Mouse (Mus musculus) ES-CJ7 (cell line): ENCODE results near the gene Dgkg.

ENCODE experiments used
- DNase-seq: peaks from one replicate; pipeline ENCODE4 v3.0.0; 2011; ENCODE audit warnings: low read depth, low spot score

Gene Dgkg

DNA sequence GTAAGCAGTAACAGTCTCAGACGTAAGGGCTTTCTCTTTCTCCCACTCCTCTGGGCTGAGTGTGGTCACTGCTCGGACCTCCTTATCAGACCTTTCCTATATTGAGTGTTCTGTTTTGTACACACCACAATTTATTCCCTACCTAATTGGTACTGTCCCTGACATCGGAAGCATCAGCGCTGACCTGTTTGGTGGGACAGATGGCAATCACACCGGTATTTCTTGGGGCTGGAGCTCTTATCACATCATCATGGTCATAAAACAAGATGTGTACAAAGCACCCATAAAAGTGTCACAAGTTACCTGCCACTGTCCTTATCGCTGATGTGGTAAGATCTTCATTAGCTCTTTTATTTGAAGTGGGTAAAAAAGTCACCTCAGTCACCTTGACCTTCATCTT lies 155.2 kb downstream of the Dgkg start:
- DNase-seq: no peak

DNA sequence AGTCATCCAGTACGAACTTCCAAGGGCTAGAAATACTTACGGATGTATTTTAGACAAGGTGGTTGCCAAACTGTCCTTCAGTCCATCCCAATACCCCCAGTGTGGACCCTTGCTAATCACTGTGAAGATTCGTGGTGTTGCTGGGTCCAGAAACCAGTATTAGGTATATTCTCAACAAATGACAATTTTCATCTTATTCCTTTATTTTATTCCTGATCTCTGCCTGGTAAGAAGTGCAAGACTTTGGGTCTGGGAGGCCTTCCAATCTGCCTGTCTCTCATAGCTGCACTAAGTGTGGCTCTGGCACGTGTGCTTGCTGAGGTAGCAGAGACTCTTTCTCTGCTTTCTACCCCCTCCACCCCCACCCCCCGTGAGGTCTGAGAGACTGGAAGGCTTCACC lies 156.5 kb downstream of the Dgkg start:
- no peak for DNase-seq

DNA sequence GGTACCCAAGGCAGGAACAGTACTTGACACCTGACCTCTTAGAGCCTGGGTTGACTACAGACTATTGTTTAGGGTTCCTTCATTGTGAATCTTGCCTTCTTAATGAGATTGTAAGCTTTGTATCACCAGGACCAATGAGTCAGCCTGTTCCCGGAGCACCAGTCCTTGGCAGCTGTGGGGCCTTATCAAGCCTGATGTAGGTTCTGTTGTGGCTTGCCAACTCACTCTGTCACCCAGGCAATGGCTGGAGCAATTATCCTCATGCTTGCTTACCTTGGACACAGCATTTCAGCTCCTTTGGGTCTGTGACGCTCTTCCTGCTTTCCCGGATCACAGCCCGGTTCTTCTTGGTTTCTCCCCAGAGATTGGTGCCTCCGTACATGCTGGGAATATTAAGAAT lies 157.1 kb downstream of the Dgkg start:
- DNase-seq: no peak

DNA sequence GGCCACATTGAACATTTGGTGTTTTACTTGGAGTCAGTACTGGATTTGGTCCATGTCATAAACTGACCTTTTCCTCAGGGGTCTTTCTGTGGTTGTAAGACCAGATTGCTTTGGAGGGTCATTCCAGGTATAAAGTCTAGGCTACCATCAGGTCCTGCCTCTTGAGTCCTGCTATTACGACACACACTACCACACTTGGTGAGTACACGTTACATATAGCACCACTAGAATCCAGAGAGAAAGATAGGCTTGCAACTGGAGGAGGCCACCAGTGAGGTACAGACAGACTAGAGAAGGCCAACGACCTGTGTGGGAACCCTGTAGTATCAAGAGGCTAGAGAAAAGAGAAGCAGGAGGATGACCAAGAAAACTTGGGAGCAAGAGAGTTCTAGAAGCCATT lies 157.6 kb downstream of the Dgkg start:
- no peak for DNase-seq

DNA sequence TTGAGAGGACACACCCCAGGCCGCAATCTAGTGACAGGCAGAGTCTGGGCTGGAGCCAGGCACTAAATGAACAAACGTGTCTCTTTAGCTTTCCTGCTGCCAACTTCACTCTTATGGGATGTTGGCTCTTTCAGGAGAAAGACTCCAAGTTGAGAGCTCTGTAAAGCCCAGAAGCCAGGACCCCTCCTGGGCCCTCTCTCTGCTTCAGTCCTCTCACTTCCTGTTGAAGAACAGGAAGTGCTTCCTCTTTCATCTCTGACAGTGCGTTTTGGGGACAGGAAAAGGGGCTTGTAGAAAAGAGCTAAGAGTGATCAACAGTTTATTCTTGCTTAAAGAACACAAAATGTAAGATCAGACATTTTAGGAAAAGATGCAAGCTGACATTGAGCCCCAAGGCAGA lies 159.0 kb downstream of the Dgkg start:
- DNase-seq: no peak

DNA sequence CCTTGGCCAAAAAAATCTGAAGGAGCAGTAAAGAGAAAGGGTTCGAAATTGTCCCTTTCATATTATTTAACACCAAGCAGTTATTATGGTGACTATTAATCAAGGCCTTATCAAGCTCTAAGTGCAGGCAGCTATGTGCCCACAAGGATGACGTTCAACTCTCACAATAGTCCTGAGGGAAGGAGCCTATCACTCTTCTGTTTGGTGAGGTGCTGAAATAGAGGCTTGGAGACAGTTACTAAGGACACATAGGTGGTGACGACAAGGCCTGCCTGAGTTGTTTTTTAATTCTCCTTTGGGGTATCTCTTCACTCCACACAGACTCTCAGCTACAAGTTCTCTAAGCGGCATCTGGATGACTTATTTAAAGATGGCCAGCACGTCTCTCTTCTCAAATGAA lies 161.8 kb downstream of the Dgkg start:
- no peak for DNase-seq

DNA sequence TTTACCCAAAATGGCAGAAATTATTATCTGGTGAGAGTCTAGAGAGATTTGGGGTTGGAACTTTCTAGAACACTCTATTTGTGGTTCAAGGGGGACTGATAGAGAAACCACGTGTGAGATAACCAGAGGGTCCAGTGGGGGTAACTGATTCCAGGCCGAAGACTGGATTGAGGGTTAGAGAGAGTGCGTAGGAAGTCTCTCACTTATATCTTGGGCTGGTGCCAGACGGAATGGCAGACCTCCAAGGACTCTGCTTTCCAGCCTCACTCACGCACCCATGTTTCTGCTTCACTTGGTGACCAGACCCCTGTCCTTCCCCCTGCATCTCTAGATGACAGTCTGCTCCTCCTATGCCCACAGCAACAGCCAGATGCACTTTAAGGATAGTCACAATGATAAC lies 162.2 kb downstream of the Dgkg start:
- DNase-seq: no peak

DNA sequence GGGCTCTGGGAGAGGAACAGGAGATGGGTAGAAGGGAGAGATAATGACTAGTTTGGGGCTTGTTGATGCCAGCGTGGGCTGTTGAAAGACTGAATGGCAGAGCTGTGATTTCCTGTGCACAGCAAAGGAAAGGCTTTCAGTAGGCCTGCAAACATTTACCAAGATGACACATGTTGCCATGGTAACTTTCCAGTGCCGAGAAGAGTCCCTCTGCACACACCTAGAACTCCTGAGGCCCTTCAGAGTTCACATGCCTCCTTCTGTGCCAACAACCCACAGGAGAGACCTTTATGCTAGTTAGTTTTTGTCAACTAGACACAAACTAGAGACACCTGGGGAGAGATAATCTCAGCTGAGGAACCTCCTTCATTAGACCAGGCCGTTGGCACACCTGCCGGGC lies 163.6 kb downstream of the Dgkg start:
- DNase-seq: no peak

DNA sequence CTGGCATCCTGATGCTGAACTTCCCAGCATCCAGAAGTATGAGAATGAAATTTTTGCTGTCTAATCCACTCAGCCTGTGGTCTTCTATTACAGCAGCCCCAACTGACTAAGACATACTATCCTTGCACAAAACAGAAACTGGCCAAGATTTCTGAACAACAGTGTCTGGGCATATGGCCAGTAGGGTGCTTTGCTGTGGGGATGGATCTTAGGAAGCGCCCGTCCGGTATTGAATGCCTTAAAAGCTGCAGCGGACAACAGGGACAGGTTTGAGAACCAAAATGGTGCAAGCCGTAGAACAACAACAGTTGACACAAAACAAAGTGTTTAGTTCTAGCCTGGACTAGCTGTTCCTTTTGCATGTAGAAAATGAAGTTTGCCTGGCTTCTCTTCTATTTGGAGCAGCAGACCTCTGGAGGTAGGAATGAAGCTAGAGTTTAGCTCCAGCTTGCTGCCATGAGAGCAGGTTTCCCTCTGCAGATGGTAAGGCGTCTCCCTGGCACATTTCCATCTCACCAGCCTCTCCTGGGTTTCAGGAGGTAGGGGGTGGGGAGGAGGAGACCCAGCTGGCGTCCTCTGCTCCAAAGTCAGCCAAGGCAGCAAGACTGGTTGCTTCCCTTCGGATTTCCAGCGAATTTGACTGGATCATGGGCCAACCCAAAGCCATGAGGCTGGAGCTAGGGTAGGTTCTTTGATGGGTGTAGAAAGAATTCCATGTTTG lies 165.4 kb downstream of the Dgkg start:
- DNase-seq: no peak

DNA sequence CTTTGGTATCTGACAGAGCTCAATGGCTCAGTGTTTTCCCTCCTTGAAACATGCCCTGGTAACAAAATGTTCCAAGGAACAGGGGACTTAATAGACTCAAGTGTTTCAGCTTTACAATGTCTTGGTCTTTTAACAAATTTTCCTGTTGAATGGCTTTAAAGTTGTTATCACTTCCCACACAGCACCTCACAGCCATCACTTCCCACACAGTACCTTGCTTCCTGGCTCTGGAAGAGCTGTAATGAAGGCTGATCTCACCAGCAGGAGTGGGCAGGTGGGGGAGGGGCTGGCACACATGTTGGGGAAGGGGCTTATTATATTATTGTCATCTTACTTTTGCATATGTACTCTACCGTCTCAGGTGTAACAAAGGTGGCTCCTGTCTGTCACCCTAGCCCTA lies 173.1 kb downstream of the Dgkg start:
- DNase-seq: no peak

DNA sequence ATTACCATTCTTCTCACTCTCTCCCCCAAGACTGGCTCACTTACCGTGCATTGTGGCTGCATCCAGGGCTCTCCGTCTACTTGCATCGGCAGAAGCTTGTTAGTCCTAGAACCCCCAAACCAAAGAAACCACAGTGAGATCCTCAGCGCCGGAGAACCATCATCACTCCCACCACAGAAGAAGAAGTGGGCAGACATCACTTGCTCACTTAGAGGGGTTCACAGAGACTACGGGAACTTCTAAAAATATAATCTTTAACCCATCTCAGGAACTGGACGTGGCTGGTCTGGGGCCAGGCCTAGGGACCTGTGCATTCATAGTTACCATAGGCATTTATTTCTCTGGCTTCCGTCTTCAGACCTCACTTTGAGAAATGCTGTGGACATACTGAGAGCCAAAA lies 177.7 kb downstream of the Dgkg start:
- DNase-seq: no peak

DNA sequence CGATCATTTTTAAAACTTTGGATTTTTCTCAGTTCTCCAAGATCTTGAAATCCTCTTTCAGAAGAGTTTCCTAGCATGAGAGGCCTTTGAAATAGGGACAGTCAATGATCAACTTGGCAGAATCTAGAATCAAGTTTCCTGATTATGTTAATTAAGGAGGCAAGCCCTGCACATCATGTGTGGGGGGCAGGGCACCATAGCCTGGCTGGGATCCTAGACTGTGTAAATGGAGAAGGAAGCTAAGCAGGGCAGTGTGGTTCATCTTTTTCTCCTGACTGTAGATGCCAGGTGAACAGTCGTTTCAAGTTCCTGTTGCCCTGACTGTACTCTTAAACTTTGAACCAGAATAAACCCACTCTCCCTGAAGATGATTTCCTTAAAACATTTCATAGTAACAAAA lies 185.3 kb downstream of the Dgkg start:
- DNase-seq: no peak

DNA sequence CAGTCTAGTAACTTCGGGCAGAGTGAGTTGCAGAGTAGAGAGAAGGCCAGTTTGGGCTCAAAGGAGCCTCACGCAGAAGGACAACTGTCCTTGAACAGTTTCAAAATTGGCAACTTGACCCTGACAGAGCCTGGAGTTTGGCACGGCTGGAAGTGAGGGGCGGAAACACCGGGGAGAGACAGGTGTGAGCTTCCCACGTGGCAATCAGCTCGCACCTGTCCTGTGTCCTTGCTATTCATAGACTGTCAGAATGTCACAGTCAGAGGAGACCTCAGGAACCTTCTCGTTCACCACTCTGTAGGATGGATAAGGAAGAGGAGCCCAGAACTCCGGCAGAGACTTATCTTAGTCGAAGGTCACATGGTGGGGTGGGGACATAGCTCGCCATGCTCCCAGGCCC lies 187.6 kb downstream of the Dgkg start:
- DNase-seq: no peak

DNA sequence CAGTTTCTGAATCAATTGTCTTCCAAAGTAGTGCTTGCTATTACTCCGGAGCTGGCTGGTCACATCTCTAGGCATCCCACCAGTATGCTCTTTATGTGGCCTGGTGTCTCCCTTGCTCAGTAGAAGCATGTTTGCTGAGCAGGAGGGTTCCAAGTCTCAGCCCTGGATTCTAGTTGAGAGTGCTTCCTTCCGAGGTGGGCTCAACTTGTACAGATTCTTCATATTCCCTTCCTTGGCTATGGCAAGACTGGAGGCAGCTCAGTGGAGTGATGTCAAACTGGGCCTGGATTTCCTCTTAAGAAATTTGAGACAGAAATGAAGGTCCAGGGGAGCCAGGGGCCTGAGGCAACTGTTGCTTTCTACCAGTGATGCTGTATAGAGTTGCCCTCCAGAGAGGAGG lies 189.9 kb downstream of the Dgkg start:
- DNase-seq: no peak

DNA sequence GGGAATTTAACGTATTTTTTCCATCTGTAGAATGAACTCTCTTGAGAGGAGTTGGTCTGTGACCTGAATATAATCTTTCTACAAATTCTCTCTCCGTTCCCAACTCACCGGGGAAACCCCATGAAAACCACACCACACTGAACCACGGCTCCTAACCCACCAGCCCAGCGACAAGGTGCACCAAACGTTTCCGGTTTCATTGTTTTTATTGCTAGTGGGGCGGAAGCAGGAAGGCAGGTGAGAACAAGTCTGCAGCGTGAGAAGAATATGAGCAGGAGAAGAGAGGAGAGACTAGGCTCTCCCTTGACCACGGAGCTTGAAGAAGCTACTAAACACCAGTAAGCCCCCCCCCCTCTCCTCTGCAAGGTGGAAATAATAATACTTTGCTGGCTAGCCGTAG lies 190.6 kb downstream of the Dgkg start:
- DNase-seq: no peak

DNA sequence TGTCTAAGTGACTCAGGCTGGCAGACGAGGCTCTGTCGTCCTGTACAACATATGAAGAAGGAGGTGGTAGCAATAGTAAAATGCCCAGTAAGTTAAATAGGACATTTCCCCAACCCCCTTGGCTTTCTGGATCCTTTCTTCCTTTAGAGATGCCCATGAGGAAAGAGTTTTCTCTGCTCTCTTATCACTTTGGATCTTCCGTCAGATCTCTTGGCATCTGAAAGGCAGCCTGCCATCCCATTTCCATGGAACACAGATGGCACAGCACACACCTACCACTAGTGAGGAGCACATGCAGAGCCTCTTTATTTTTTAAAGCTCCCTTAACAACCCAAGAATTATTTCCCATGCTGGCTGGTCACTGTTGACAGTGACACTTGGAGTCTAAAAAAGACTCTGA lies 194.8 kb downstream of the Dgkg start:
- no peak for DNase-seq

DNA sequence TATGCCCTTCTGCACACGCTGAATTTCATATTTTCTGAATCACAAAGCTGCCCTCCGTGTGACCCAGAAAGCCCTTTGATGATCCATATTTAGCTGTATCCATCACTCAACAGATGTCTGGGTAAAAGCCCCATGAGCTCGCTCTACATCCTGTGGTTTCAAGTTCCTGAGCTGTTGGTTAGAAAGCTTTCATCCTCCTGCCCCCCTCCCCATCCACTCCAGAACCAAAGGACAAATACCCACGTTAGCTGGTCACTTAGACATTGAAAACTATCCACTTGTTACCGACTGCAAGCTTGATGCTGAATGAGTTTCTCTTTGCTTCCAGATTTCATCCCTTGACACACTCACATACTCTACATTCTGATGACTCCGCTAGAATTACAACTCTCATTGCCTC lies 195.3 kb downstream of the Dgkg start:
- DNase-seq: no peak

DNA sequence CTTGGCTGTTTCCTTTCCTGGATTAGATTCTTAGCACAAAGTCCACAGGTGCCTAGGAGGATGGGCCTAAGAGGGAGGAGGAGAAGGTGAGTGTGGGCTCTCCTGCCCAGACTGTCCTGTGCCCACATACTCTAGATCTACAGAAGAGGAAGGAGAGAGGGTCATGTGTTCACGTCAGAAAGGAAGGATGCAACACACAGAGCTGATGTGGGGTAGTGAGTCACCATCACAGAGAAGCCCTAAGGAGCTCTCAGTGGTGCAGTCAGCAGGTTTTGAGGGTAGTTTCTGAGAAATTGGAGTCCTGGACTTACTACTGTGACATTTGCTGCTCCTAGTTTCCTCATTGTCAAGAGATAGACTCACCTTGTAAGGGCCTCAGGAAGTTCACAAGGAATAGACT lies 196.1 kb downstream of the Dgkg start:
- no peak for DNase-seq

DNA sequence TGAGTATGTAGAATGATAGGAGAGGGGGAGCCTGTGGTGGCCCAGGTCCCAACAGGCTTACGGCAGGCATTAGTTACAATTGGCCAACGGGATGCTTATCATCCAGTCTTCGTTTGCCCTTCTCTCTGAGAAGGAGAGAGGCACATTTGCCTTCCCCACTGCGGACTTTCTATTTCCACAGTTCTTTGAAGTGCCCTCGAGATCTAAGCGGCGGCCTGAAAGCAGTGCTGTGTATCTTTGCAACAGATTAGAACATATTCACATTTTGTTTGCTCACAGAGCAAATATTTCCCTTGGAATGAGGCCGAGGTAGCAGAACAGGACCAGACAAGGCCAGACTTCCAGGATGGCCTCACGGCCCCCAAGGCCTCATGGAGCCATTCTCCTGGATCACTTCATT lies 204.9 kb downstream of the Dgkg start:
- DNase-seq: no peak

DNA sequence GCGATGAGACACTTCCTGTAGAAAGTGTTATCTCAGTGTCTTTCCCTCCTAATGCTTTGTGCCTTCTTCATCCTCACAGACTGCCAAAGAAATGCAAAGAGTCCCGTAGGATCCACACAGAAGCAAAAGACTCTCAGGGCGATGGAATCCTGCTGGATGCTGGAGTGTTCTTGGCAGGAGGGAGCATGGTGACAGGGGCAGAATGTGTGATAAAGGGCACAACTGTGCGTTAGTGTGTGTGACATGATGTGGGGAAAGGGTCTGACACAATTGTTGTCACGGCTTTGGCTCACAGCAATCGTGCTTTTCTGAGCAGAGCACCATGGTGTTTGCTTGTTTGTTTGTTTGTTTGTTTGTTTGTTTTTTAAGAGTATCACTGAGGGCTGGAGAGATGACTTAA lies 208.9 kb downstream of the Dgkg start:
- no peak for DNase-seq

DNA sequence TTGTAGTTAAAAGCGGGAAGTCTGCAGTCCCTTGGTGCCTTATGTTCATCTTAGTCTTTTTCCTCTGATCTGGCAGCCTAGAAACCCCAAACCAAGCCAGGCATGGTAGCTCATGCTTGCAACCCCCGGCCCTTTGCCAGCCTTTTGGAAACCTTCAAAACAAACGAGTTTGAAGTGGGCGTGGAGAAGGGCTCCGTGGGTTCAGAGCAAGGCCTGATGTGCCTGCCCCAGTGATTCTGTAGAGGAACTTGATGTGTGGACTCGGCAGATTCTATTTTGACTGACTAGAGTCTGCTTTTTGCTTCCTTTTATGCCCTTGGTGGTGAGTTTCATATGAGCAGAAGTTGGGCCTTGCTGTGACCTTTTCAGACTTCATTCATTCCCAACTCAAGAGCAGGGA lies 212.2 kb downstream of the Dgkg start:
- DNase-seq: no peak

DNA sequence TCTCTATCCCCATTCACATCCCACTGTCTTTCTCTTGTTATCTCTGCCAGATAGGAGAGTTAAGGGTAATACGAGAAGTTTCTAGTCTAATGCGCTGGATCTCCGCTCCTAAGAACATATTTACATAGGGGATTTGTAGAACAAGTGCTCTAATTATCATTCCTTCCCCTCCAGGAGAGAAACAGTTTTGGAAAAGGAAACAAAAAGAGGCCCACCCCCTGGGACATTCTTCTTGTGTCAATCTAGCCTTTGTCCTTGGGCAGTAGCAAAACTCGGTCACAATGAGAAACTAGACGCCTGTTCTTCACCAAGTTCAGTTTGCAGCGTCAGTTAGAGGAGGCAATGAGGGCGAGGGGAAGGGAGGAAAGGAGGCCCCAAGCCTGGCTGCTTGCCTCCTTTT lies 214.8 kb downstream of the Dgkg start:
- peak; percentile 77 for DNase-seq

DNA sequence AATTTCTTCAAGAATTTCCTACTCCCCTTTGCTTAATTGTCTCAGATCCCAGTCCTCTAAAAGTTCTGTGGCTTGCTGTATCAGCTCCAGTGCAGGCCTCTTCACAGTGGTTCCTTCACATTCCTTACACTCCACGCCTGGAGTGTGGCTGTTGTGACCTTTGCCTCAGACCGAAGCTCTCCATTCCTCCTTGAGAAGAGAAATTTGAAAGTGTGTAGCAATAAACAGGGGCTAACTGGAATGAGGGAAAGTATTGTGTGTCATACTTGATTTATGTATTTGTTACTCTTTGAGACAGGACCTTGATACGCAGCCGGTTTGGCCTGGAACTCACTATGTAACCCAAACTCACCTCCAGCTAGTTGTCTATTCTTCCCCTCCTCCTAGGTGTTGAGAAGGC lies 215.7 kb downstream of the Dgkg start:
- DNase-seq: no peak

DNA sequence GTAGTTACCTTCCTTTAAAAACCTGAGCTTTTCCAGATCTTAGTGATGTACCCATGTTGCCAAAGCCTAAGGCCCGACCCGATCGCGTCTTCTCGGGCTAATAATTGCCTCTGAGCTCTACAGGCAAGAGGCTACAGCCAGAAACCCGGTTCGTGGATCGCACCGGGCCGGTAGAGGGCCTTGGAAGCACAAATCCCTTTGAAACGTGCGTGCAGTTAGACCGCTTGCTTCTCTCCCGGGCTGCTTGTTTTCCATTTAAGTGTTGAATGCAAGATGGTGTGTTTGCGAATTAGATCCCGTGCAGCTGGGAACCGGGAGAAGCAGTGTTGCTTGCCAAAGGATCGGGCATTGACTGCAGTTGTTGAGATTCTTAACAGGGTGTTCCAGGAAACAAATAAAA lies 216.8 kb downstream of the Dgkg start:
- peak; percentile 62 for DNase-seq
